ENCODE assay signal across 20 mouse cellular contexts in the genomic region with DNA sequence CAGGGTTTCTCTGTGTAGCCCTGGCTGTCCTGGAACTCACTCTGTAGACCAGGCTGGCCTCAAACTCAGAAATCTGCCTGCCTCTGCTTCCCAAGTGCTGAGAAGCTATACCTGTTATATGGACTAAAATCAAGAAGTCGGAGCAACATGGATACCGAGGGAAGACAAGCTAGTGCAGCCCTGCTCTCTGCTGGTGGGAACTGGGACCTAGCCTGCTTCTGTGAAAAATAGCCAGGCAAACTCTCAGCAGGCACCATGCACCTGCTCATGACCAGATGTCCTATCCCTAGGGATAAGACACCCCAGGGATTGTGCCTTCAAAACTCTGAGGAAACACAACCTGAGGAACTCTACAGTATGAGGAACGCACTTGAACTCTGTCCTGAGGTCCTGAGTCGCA. TPM values are rescaled to one million over a fixed set of nuclear protein-coding genes. Genes with fewer than 3 reads are reported as not detected.
A peak's percentile ranks its signal among the peaks of the same experiment; 100 is the strongest.
DNase-seq lines count a peak whose midpoint lies in the region; ATAC-seq and TF ChIP-seq lines count a peak whose summit lies in the region.
"Had no signal": no experiment of that assay in that cellular context is flagged by ENCODE, and none has a peak within 500 bp of the region (broad histone marks: within the 10 kb centered on the region; RNA-seq: fewer than 3 reads in every experiment).

No protein-coding gene starts in this region.

- ATAC-seq in kidney, embryonic 14.5 days (ENCODE audit: low FRiP score, low TSS enrichment) = no peak

- no peaks in the 10 kb centered on the region for H3K4me1 ChIP-seq in kidney, embryonic 14.5 days (ENCODE audit: control insufficient read depth, insufficient read depth, low read length)
- no peaks in the 10 kb centered on the region for H3K4me1 ChIP-seq in testis, adult 2 months (ENCODE audit: control insufficient read depth, insufficient read depth, low read length)
- H3K4me1 ChIP-seq: neural tube, embryonic 15.5 days; stomach, embryonic 15.5 days had no signal

- H3K36me3 ChIP-seq in kidney, embryonic 14.5 days (ENCODE audit: control insufficient read depth, insufficient read depth, low read length) = no peaks in the 10 kb centered on the region
- no peaks in the 10 kb centered on the region for H3K36me3 ChIP-seq in testis, adult 2 months (ENCODE audit: control insufficient read depth, insufficient read depth, low read length)
- H3K36me3 ChIP-seq: neural tube, embryonic 15.5 days; stomach, embryonic 15.5 days had no signal

- peak; percentile 26; the same call in 1 of the 2 replicates for TF ChIP-seq CTCF in testis, adult 2 months (IDR thresholded peaks at IDR 0.05; ENCODE audit: control insufficient read depth, insufficient read depth, insufficient replicate concordance, low read depth, low read length)

- no peak overlapping the region for H3K4me3 ChIP-seq in kidney, embryonic 14.5 days (ENCODE audit: low read length)
- no peak overlapping the region for H3K4me3 ChIP-seq in testis, adult 2 months (ENCODE audit: control insufficient read depth, low read depth, low read length)
- H3K4me3 ChIP-seq: neural tube, embryonic 15.5 days; stomach, embryonic 15.5 days had no signal

- no peak overlapping the region for H3K9ac ChIP-seq in kidney, embryonic 14.5 days (ENCODE audit: low read depth, low read length)
- H3K9ac ChIP-seq: neural tube, embryonic 15.5 days; stomach, embryonic 15.5 days had no signal

- no peak for TF ChIP-seq POLR2A in testis, adult 2 months (IDR thresholded peaks at IDR 0.05; ENCODE audit: control insufficient read depth, low read depth, low read length)

- WGBS in kidney, embryonic 14.5 days = 75% methylated on average over 4 of the region's 4 CpGs

- H3K27me3 ChIP-seq in kidney, embryonic 14.5 days (ENCODE audit: control insufficient read depth, insufficient read depth, low read length) = no peaks in the 10 kb centered on the region
- H3K27me3 ChIP-seq in testis, adult 2 months (ENCODE audit: control insufficient read depth, insufficient read depth, low read length) = no peaks in the 10 kb centered on the region
- H3K27me3 ChIP-seq: neural tube, embryonic 15.5 days; stomach, embryonic 15.5 days had no signal

- DNase-seq in cerebellum, adult 9-11 months = peak; percentile 32
- DNase-seq in cerebellum, adult 9-10 months = no peak
- DNase-seq in kidney, adult 9 months = peak; percentile 15
- no peak for DNase-seq in testis, postnatal 10 days (ENCODE audit: low spot score)
- DNase-seq in spleen, postnatal 36 days (ENCODE audit: low spot score in 2 of 2) = no peak
- DNase-seq in embryo, embryonic 10.5 days (ENCODE audit: low spot score) = no peak
- DNase-seq: adrenal gland, postnatal 10 days; B cell, adult 2 months; gastrocnemius, postnatal 14 days; heart, postnatal 4 days; kidney, postnatal 10 days; layer of hippocampus, adult 9-11 months; liver; lung, adult 18-20 months; thymus, postnatal 25 days had no signal

- H3K4me2 ChIP-seq in kidney, embryonic 14.5 days (replicated peaks; ENCODE audit: low read depth, low read length) = no peak overlapping the region
- H3K4me2 ChIP-seq: heart, embryonic 11.5 days; neural tube, embryonic 15.5 days; stomach, embryonic 15.5 days had no signal

- no peaks in the 10 kb centered on the region for H3K9me3 ChIP-seq in kidney, embryonic 14.5 days (ENCODE audit: control insufficient read depth, low read length)
- H3K9me3 ChIP-seq: neural tube, embryonic 15.5 days; stomach, embryonic 15.5 days had no signal

- no peak overlapping the region for H3K27ac ChIP-seq in kidney, embryonic 14.5 days (ENCODE audit: low read depth, low read length)
- no peak overlapping the region for H3K27ac ChIP-seq in testis, adult 2 months (ENCODE audit: control insufficient read depth, insufficient read depth, low read depth, low read length)
- H3K27ac ChIP-seq: neural tube, embryonic 15.5 days; stomach, embryonic 15.5 days had no signal

RNA-seq across cellular contexts. Expression of a gene that starts 12.8 kb away (rescaled TPM):
- 40.4 and 41.1 TPM in 2 replicates for polyA plus RNA-seq in kidney, embryonic 14.5 days (2014; fragmentation: Nextera tagmentation; extraction: Ambion mirVana)
- polyA plus RNA-seq in testis, adult 2 months (2012; rRNA removed) = 5.0 and 16.5 TPM in 2 replicates

RNA-seq across cellular contexts. Expression of a gene that starts 48.3 kb away (rescaled TPM):
- 33.9 and 45.0 TPM in 2 replicates for polyA plus RNA-seq in kidney, embryonic 14.5 days (2014; fragmentation: Nextera tagmentation; extraction: Ambion mirVana)
- 46.5 and 49.9 TPM in 2 replicates for polyA plus RNA-seq in testis, adult 2 months (2012; rRNA removed)

RNA-seq across cellular contexts. Expression of a gene that starts 50.4 kb away (rescaled TPM):
- 8.3 and 11.0 TPM in 2 replicates for polyA plus RNA-seq in kidney, embryonic 14.5 days (2014; fragmentation: Nextera tagmentation; extraction: Ambion mirVana)
- 9.1 and 12.4 TPM in 2 replicates for polyA plus RNA-seq in testis, adult 2 months (2012; rRNA removed)

RNA-seq across cellular contexts. Expression of a gene that starts 59.7 kb away (rescaled TPM):
- polyA plus RNA-seq in kidney, embryonic 14.5 days (2014; fragmentation: Nextera tagmentation; extraction: Ambion mirVana) = 102 and 121 TPM in 2 replicates
- 184 and 194 TPM in 2 replicates for polyA plus RNA-seq in testis, adult 2 months (2012; rRNA removed)

Comparison
In these comparisons a context has a peak if more than half of its experiments do, and no peak if none do; other contexts are left out.
1. DNase-seq: peak in cerebellum, adult 9-11 months (single experiment) and kidney, adult 9 months (single experiment); none in cerebellum, adult 9-10 months (single experiment), testis, postnatal 10 days (single experiment), spleen, postnatal 36 days (0 of 2) and embryo, embryonic 10.5 days (single experiment).